Mouse (Mus musculus): ENCODE data around the gene Rngtt.

DNA sequence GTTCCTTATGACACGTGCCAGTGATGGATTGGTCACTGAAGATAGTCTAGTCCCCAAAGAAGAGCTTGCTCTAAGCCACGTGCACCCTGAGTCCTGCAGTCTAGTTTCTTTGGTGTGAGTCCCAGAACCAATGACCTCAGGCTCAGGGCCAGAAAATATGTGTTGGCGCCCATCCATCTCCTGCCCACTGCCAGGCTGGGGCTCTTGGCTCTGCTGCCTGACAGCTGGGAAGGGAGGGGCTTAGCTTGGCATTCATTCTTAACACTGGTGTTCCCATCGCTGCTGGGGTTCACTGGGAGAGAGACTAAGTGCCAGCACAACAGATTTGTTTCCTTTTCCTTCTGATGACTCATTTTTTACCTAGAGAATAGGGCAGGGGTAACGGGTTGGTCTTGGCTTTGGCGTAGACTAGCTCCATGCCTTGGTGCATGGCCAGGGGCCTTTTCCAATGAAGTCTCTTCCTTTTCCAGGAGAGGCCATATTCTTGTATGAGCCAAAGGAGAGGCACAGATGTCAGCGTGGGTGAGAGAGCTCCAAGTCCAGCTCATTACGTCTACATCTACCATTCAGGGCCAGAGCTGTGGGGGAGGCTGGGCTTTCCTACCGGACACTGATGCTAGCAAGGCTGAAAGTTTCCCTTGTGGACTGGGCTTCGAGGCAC, 214.5 kb downstream of the Rngtt start:
- TF ChIP-seq CTCF (conservative IDR thresholded peaks at IDR 0.05; ENCODE audit: low read length) (no peak), POU5F1 (IDR thresholded peaks at IDR 0.05; ENCODE audit: borderline replicate concordance, low read length) (no peak)
